Mouse (Mus musculus) midbrain, embryonic 16.5 days (tissue): Measurements from ENCODE around the gene I830077J02Rik. TPM values are rescaled to one million over a fixed set of nuclear protein-coding genes. Genes with fewer than 3 reads are reported as not detected.

Experiments used
- ATAC-seq: fragments of 200-750 bp; cut with Nextera tagmentation; 2 replicates; pipeline ENCODE4 v1.8.0; 2017; ENCODE audit warnings: moderate TSS enrichment
- H3K27ac ChIP-seq: fragments of 300-500 bp; sonication (generic); 2 replicates; pipeline ENCODE4 v1.5.1; 2014; ENCODE audit warnings: mild to moderate bottlenecking, low read length, mixed read lengths
- H3K27me3 ChIP-seq: fragments of 300-500 bp; sonication (generic); 2 replicates; pipeline ENCODE4 v1.6.1; 2014; ENCODE audit warnings: low read depth, low read length, mixed read lengths; ENCODE audit not compliant: control insufficient read depth, insufficient read depth
- H3K36me3 ChIP-seq: fragments of 300-500 bp; sonication (generic); 2 replicates; pipeline ENCODE4 v1.6.1; 2014; ENCODE audit warnings: mild to moderate bottlenecking, low read length, moderate library complexity, mixed read lengths; ENCODE audit not compliant: control insufficient read depth, insufficient read depth
- H3K4me1 ChIP-seq: fragments of 300-500 bp; sonication (generic); 2 replicates; pipeline ENCODE4 v1.6.1; 2014; ENCODE audit warnings: mild to moderate bottlenecking, low read length, mixed read lengths; ENCODE audit not compliant: control insufficient read depth, insufficient read depth
- H3K4me2 ChIP-seq: fragments of 300-500 bp; sonication (generic); 2 replicates; pipeline ENCODE4 v1.6.1; 2014; ENCODE audit warnings: mild to moderate bottlenecking, low read length, mixed read lengths
- H3K4me3 ChIP-seq: fragments of 300-500 bp; sonication (generic); 2 replicates; pipeline ENCODE4 v1.5.1; 2014; ENCODE audit warnings: low read depth, mild to moderate bottlenecking, low read length, moderate library complexity, mixed read lengths
- H3K9ac ChIP-seq: fragments of 300-500 bp; sonication (generic); 2 replicates; pipeline ENCODE4 v1.6.1; 2014; ENCODE audit warnings: low read depth, low read length, mixed read lengths
- H3K9me3 ChIP-seq: fragments of 300-500 bp; sonication (generic); replicated peaks from 2 replicates; pipeline ENCODE4 v1.6.1; 2014; ENCODE audit warnings: mild to moderate bottlenecking, low read length, mixed read lengths; ENCODE audit not compliant: control insufficient read depth, poor library complexity, severe bottlenecking
- WGBS: fragments of 180-500 bp; shearing (Covaris S2); extraction: QIAGEN DNeasy Blood & Tissue Kit; methylation state at CpG from one replicate; pipeline ENCODE4 v1.1.7; 2014; 5-methylcytosine and 5-hydroxymethylcytosine counted together
- polyA plus RNA-seq: library from polyadenylated mRNA; unstranded; fragments of >200 nt; fragmentation: Nextera tagmentation; extraction: Ambion mirVana; gene quantifications from 2 replicates; pipeline ENCODE4 v1.2.1, GENCODE M21; 2015

The I830077J02Rik gene
- polyA plus RNA-seq, 1 experiment from 2014 or later: 0.30 TPM

GRCm38 (mm10) chr3:105892572-105893495 lies 39.6 kb downstream of the I830077J02Rik start:
- Histone ChIP-seq H3K27me3 (no peaks in the 10 kb centered on the region), H3K36me3 (no peaks in the 10 kb centered on the region), H3K9me3 (no peaks in the 10 kb centered on the region), H3K27ac (no peak overlapping the region), H3K4me1 (no peaks in the 10 kb centered on the region), H3K4me2 (no peak overlapping the region), H3K4me3 (no peak overlapping the region), H3K9ac (no peak overlapping the region)
- 82% methylated on average over 19 of the region's 19 CpGs for WGBS
- no peak for ATAC-seq

DNA sequence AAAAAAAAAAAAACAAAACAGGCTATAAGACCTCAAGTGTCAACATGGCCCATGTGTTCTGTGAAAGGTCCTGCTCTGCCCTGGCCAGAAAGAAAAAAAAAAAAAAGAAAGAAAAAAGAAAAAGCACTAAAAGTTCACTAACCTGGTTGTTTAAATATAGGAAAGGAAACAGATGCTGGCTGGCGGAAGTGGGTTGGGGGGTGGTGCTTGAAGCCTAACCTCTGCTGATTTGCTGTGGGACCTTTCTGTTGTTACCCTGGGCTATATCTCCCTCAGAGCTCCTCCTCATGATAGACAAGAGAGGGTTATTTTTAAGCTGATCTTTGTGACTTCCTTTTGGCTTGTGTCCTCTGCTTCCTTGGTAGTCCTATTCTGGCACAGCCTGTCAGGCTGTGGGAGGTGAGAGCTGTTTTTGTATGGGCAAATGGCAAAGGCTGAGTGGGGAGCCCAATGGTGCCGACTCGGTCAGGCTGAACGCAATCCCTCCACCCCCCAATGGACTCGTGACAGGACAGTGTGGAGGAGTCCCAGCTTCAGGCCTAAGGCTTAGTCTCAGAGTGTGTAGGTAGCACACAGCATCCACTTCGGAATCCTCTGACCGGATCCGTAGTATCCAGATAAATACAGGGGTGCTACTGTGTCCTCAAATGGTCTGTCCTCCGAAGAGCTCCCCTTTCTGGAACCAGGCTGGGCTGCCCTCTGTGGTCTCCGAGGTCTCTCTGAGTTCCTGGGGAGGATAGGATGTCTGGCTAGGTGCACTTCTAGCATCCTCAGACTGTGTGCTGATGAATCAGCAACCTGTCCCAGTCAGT lies 40.5 kb downstream of the I830077J02Rik start:
- no peak overlapping the region for H3K4me3 ChIP-seq
- no peaks in the 10 kb centered on the region for H3K4me1 ChIP-seq
- no peak overlapping the region for H3K27ac ChIP-seq
- H3K36me3 ChIP-seq: no peaks in the 10 kb centered on the region
- H3K27me3 ChIP-seq: no peaks in the 10 kb centered on the region
- no peaks in the 10 kb centered on the region for H3K9me3 ChIP-seq
- ATAC-seq: no peak
- no peak overlapping the region for H3K9ac ChIP-seq
- H3K4me2 ChIP-seq: no peak overlapping the region
- WGBS: 85% methylated on average over 10 of the region's 10 CpGs

- 88% methylated on average over 3 of the region's 3 CpGs for WGBS
- Histone ChIP-seq H3K4me1 (no peaks in the 10 kb centered on the region), H3K9me3 (no peaks in the 10 kb centered on the region; the same call in 1 of the 2 replicates), H3K9ac (no peak overlapping the region), H3K4me3 (no peak overlapping the region), H3K4me2 (no peak overlapping the region), H3K27me3 (no peaks in the 10 kb centered on the region), H3K36me3 (no peaks in the 10 kb centered on the region), H3K27ac (no peak overlapping the region)
- no peak for ATAC-seq
Measured at GRCm38 (mm10) chr3:105891141-105891540, 41.3 kb downstream of the I830077J02Rik start.

DNA sequence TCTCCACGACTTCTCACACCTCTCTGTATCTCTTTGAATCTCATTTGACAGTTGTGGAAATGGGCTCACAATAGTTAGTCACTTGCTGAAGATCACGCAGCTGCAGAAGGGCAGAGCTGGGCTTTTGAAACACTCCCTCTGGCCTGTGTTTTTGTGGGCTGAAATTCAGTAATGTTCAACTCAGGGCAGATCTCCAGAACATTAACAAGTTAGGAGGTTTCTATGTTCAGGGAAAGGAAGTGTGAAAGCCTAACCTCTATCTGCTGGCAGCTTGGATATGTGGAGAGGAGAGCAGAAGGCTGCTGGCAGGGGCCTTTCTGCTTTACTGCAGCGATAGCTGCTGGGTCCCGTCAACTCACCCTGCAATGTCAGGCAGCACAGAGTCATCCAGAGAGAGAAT lies 42.2 kb downstream of the I830077J02Rik start:
- ATAC-seq: no peak
- H3K9me3 ChIP-seq: no peaks in the 10 kb centered on the region; the same call in 1 of the 2 replicates
- 73% methylated on average over 4 of the region's 4 CpGs for WGBS

DNA sequence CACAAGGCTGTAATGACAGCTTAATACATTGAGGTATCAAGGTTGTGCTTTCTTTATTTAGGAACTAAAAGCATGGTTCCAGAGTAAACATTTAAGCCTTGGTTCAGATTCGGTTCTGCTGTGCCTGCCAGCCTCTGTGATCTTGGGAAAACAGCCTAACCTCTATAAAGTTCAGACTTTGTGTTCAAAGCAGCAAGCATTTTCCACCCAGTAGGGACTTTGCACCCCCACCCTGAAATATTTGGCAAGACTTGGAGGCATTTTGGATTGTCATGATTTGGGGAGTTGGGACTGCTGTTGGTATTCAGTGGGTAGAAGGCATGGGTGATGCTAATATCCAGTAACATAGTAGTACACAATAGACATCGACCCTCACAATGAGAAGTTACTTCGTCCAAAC lies 43.5 kb downstream of the I830077J02Rik start:
- no peaks in the 10 kb centered on the region for H3K36me3 ChIP-seq
- H3K9me3 ChIP-seq: no peaks in the 10 kb centered on the region; the same call in 1 of the 2 replicates
- no peak overlapping the region for H3K9ac ChIP-seq
- no peak overlapping the region for H3K4me3 ChIP-seq
- H3K27ac ChIP-seq: no peak overlapping the region
- WGBS: 74% methylated on average over 3 of the region's 3 CpGs
- no peaks in the 10 kb centered on the region for H3K27me3 ChIP-seq
- H3K4me1 ChIP-seq: no peaks in the 10 kb centered on the region
- no peak for ATAC-seq
- H3K4me2 ChIP-seq: no peak overlapping the region

More for the DNA sequence above, 42.2 kb downstream of the I830077J02Rik start:
- H3K4me2 ChIP-seq: no peak overlapping the region
- no peaks in the 10 kb centered on the region for H3K27me3 ChIP-seq
- no peak overlapping the region for H3K9ac ChIP-seq
- no peak overlapping the region for H3K4me3 ChIP-seq
- H3K36me3 ChIP-seq: no peaks in the 10 kb centered on the region
- no peak overlapping the region for H3K27ac ChIP-seq
- no peaks in the 10 kb centered on the region for H3K4me1 ChIP-seq

DNA sequence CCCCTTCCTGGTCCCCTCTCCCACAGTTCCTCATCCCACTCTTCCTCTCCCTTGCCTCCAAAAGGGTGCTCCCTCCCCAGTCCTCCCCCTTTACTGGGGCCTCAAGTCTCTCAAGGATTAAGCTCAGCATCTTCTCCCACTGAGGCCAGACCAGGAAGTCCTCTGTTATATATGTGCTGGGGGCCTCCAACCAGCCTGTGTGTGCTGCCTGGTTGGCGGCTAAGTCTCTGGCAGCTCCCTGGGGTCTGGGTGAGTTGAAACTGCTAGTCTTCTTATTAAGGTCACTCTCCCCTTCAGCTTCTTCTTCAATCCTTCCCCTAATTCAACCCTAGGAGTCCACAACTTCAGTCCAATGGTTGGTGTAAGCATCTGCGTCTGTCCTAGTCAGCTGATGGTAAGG lies 49.4 kb downstream of the I830077J02Rik start:
- Histone ChIP-seq H3K36me3 (no peaks in the 10 kb centered on the region), H3K4me1 (no peaks in the 10 kb centered on the region)

GRCm38 (mm10) chr3:105882105-105882504 lies 50.4 kb downstream of the I830077J02Rik start:
- Histone ChIP-seq H3K27ac (no peak overlapping the region), H3K36me3 (no peaks in the 10 kb centered on the region), H3K4me3 (no peak overlapping the region), H3K27me3 (no peaks in the 10 kb centered on the region), H3K9ac (no peak overlapping the region), H3K9me3 (no peaks in the 10 kb centered on the region; the same call in 1 of the 2 replicates), H3K4me1 (no peaks in the 10 kb centered on the region), H3K4me2 (no peak overlapping the region)
- no peak for ATAC-seq
- 91% methylated on average over 7 of the region's 7 CpGs for WGBS

More for the DNA sequence above, 49.4 kb downstream of the I830077J02Rik start:
- Histone ChIP-seq H3K9me3 (no peaks in the 10 kb centered on the region; the same call in 1 of the 2 replicates), H3K27ac (no peak overlapping the region), H3K4me2 (no peak overlapping the region), H3K9ac (no peak overlapping the region), H3K27me3 (no peaks in the 10 kb centered on the region), H3K4me3 (no peak overlapping the region)
- 93% methylated on average over 2 of the region's 2 CpGs for WGBS
- ATAC-seq: no peak

DNA sequence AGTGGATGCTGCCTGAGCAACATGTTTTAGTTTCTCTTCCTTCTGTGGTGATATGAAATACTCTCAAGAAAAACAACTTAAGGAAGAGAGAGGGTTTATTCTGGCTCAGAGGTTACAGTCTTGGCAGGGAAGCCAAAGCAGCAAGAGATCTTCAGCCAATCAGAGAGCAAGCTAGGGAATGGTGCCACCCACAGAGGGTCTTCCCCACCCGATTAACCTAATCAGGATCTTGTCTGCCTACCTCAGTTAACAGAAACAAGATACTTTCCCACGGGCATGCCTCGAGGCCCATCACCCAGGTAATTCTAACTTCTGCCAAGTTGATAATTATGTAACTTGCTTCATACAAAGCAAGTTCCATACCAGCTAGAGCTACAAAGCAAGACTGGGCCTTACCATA lies 52.0 kb downstream of the I830077J02Rik start:
- Histone ChIP-seq H3K4me3 (no peak overlapping the region), H3K9ac (no peak overlapping the region), H3K9me3 (no peaks in the 10 kb centered on the region), H3K4me2 (no peak overlapping the region), H3K4me1 (no peaks in the 10 kb centered on the region), H3K27me3 (no peaks in the 10 kb centered on the region), H3K27ac (no peak overlapping the region), H3K36me3 (no peaks in the 10 kb centered on the region)
- WGBS: 84% methylated on average over 3 of the region's 3 CpGs
- ATAC-seq: no peak

GRCm38 (mm10) chr3:105878751-105879150 lies 53.7 kb downstream of the I830077J02Rik start:
- Histone ChIP-seq H3K36me3 (no peaks in the 10 kb centered on the region), H3K4me1 (no peaks in the 10 kb centered on the region), H3K4me3 (no peak overlapping the region), H3K9me3 (no peaks in the 10 kb centered on the region), H3K27ac (no peak overlapping the region), H3K27me3 (no peaks in the 10 kb centered on the region), H3K9ac (no peak overlapping the region), H3K4me2 (no peak overlapping the region)
- WGBS: 86% methylated on average over 8 of the region's 8 CpGs
- ATAC-seq: no peak
